Mouse (Mus musculus) stomach, postnatal 0 days (tissue): Measurements from ENCODE around the gene Gm4894. TPM values are rescaled to one million over a fixed set of nuclear protein-coding genes. Genes with fewer than 3 reads are reported as not detected.

Experiments used
- ATAC-seq: fragments of 200-750 bp; cut with Nextera tagmentation; 2 replicates; pipeline ENCODE4 v1.8.0; 2017; ENCODE audit not compliant: low FRiP score, low TSS enrichment
- DNase-seq: peaks from one replicate; pipeline ENCODE4 v3.0.0-alpha.2; 2016; ENCODE audit warnings: low spot score
- H3K27ac ChIP-seq: fragments of 300-500 bp; sonication (generic); replicated peaks from 2 replicates; pipeline ENCODE4 v1.5.1; 2014; ENCODE audit warnings: mild to moderate bottlenecking, control low read depth
- H3K27me3 ChIP-seq: fragments of 300-500 bp; sonication (generic); 2 replicates; pipeline ENCODE4 v1.6.1; 2014; ENCODE audit warnings: low read length; ENCODE audit not compliant: control insufficient read depth, insufficient read depth
- H3K36me3 ChIP-seq: fragments of 300-500 bp; sonication (generic); 2 replicates; pipeline ENCODE4 v1.6.1; 2014; ENCODE audit warnings: low read length, mixed read lengths; ENCODE audit not compliant: control insufficient read depth, insufficient read depth
- H3K4me1 ChIP-seq: fragments of 300-500 bp; sonication (generic); replicated peaks from 2 replicates; pipeline ENCODE4 v1.6.1; 2014; ENCODE audit warnings: antibody characterized with exemption; ENCODE audit not compliant: control insufficient read depth, insufficient read depth
- H3K4me2 ChIP-seq: fragments of 300-500 bp; sonication (generic); replicated peaks from 2 replicates; pipeline ENCODE4 v1.6.1; 2014; ENCODE audit warnings: low read depth, mild to moderate bottlenecking, control low read depth, moderate library complexity
- H3K4me3 ChIP-seq: fragments of 300-500 bp; sonication (generic); 2 replicates; pipeline ENCODE4 v1.5.1; 2014; ENCODE audit warnings: low read depth, low read length, control low read depth
- H3K9ac ChIP-seq: fragments of 300-500 bp; sonication (generic); 2 replicates; pipeline ENCODE4 v1.6.1; 2014; ENCODE audit warnings: mild to moderate bottlenecking, low read length, control low read depth, mixed read lengths
- H3K9me3 ChIP-seq: fragments of 300-500 bp; sonication (generic); 2 replicates; pipeline ENCODE4 v1.6.1; 2016; ENCODE audit warnings: low read length; ENCODE audit not compliant: control insufficient read depth
- CTCF ChIP-seq: IDR thresholded peaks from 2 replicates; pipeline ENCODE4 v1.5.1; 2016; ENCODE audit warnings: antibody characterized with exemption, low read depth, mild to moderate bottlenecking, moderate library complexity
- EP300 ChIP-seq: optimal IDR thresholded peaks from 2 replicates; pipeline ENCODE3; 2016; ENCODE audit warnings: antibody characterized with exemption
- WGBS: fragments of 180-500 bp; shearing (Covaris S2); extraction: QIAGEN DNeasy Blood & Tissue Kit; methylation state at CpG from one replicate; pipeline ENCODE4 v1.1.7; 2014; 5-methylcytosine and 5-hydroxymethylcytosine counted together
- polyA plus RNA-seq: library from polyadenylated mRNA; unstranded; fragments of >200 nt; fragmentation: Nextera tagmentation; extraction: Ambion mirVana; gene quantifications from 2 replicates; pipeline ENCODE4 v1.2.1, GENCODE M21; 2015

Gene Gm4894
- not detected in 2 replicates for polyA plus RNA-seq

GRCm38 (mm10) chr9:49250231-49250630 is at the start of gene Gm4894:
Gm4894 (plus strand) TSS chr9:49250531.
- Histone ChIP-seq H3K27me3 (no peaks in the 10 kb centered on the region), H3K27ac (no peak within 1 kb of the TSS), H3K4me1 (no peaks in the 10 kb centered on the region), H3K9ac (no peak within 1 kb of the TSS), H3K4me2 (no peak within 1 kb of the TSS), H3K9me3 (no peaks in the 10 kb centered on the region), H3K4me3 (no peak within 1 kb of the TSS), H3K36me3 (no peaks in the 10 kb centered on the region)
- no peak for ATAC-seq
- TF ChIP-seq EP300 (no peak), CTCF (no peak)
- 66% methylated on average over 6 of the region's 6 CpGs for WGBS
- DNase-seq: no peak

- Histone ChIP-seq H3K9ac (no peak overlapping the region), H3K4me2 (no peak overlapping the region), H3K4me3 (no peak overlapping the region), H3K27ac (no peak overlapping the region), H3K9me3 (no peaks in the 10 kb centered on the region), H3K27me3 (no peaks in the 10 kb centered on the region), H3K36me3 (no peaks in the 10 kb centered on the region), H3K4me1 (no peaks in the 10 kb centered on the region)
- no peak for DNase-seq
- ATAC-seq: no peak
- TF ChIP-seq EP300: no peak
- 32% methylated on average over 15 of the region's 15 CpGs for WGBS
Measured at GRCm38 (mm10) chr9:49206331-49206730, 44.0 kb upstream of the Gm4894 start.

- 60% methylated on average over 1 of the region's 1 CpGs for WGBS
- no peak for ATAC-seq
- no peaks in the 10 kb centered on the region for H3K9me3 ChIP-seq
Measured at GRCm38 (mm10) chr9:49211493-49211892, 38.8 kb upstream of the Gm4894 start.

GRCm38 (mm10) chr9:49214734-49215133 is 35.6 kb upstream of the Gm4894 start:
- no peak for ATAC-seq
- no peak for DNase-seq
- no peak for TF ChIP-seq EP300
- no peaks in the 10 kb centered on the region for H3K36me3 ChIP-seq
- no peaks in the 10 kb centered on the region for H3K27me3 ChIP-seq
- H3K4me2 ChIP-seq: no peak overlapping the region
- 33% methylated on average over 2 of the region's 2 CpGs for WGBS
- no peaks in the 10 kb centered on the region for H3K9me3 ChIP-seq
- H3K4me3 ChIP-seq: no peak overlapping the region
- H3K4me1 ChIP-seq: no peaks in the 10 kb centered on the region
- no peak overlapping the region for H3K27ac ChIP-seq
- H3K9ac ChIP-seq: no peak overlapping the region

More at GRCm38 (mm10) chr9:49211493-49211892, 38.8 kb upstream of the Gm4894 start:
- H3K9ac ChIP-seq: no peak overlapping the region
- no peak overlapping the region for H3K27ac ChIP-seq
- H3K4me3 ChIP-seq: no peak overlapping the region
- no peak for DNase-seq
- no peaks in the 10 kb centered on the region for H3K36me3 ChIP-seq
- H3K4me1 ChIP-seq: no peaks in the 10 kb centered on the region
- no peak overlapping the region for H3K4me2 ChIP-seq
- no peaks in the 10 kb centered on the region for H3K27me3 ChIP-seq
- TF ChIP-seq CTCF (no peak), EP300 (no peak)

- Histone ChIP-seq H3K36me3 (no peaks in the 10 kb centered on the region), H3K4me1 (no peaks in the 10 kb centered on the region), H3K27me3 (no peaks in the 10 kb centered on the region), H3K9ac (no peak overlapping the region), H3K27ac (no peak overlapping the region), H3K4me2 (no peak overlapping the region), H3K9me3 (no peaks in the 10 kb centered on the region), H3K4me3 (no peak overlapping the region)
- TF ChIP-seq EP300 (no peak), CTCF (no peak)
- ATAC-seq: no peak
- no peak for DNase-seq
- WGBS: 79% methylated on average over 20 of the region's 20 CpGs
Measured at GRCm38 (mm10) chr9:49217626-49218607, 32.4 kb upstream of the Gm4894 start.

- Histone ChIP-seq H3K36me3 (no peaks in the 10 kb centered on the region), H3K4me3 (no peak overlapping the region), H3K4me2 (no peak overlapping the region), H3K27me3 (no peaks in the 10 kb centered on the region), H3K9me3 (no peaks in the 10 kb centered on the region), H3K9ac (no peak overlapping the region), H3K4me1 (no peaks in the 10 kb centered on the region), H3K27ac (no peak overlapping the region)
- ATAC-seq (no peak), DNase-seq (no peak)
- TF ChIP-seq EP300: no peak
- TF ChIP-seq CTCF: no peak
- 59% methylated on average over 10 of the region's 10 CpGs for WGBS
Measured at GRCm38 (mm10) chr9:49224488-49224887, 25.8 kb upstream of the Gm4894 start.
